Mouse (Mus musculus) liver, embryonic 13.5 days (tissue): ENCODE data around the gene Fubp1. TPM values are rescaled to one million over a fixed set of nuclear protein-coding genes. Genes with fewer than 3 reads are reported as not detected.
"Not testable (repeated sequence)": the region's sequence is repeated elsewhere in the genome, so short reads cannot be mapped to it uniquely, and the experiment has no call there.

Experiments used
- ATAC-seq: fragments of 200-750 bp; cut with Nextera tagmentation; 2 replicates; pipeline ENCODE4 v1.8.0; 2017; ENCODE audit warnings: low read depth, mild to moderate bottlenecking, moderate number of reproducible peaks, moderate library complexity
- DNase-seq: peaks from one replicate; pipeline ENCODE4 v3.0.0; 2022
- H3K27ac ChIP-seq: fragments of 300-500 bp; sonication (generic); 2 replicates; pipeline ENCODE4 v1.5.1; 2015; ENCODE audit warnings: moderate library complexity, mild to moderate bottlenecking, inconsistent platforms
- H3K27me3 ChIP-seq: fragments of 300-500 bp; sonication (generic); 2 replicates; pipeline ENCODE4 v1.6.1; 2015; ENCODE audit warnings: mild to moderate bottlenecking, inconsistent platforms
- H3K36me3 ChIP-seq: fragments of 300-500 bp; sonication (generic); 2 replicates; pipeline ENCODE4 v1.6.1; 2015; ENCODE audit warnings: mild to moderate bottlenecking, inconsistent platforms
- H3K4me1 ChIP-seq: fragments of 300-500 bp; sonication (generic); replicated peaks from 2 replicates; pipeline ENCODE4 v1.6.1; 2015; ENCODE audit warnings: inconsistent platforms
- H3K4me2 ChIP-seq: fragments of 300-500 bp; sonication (generic); 2 replicates; pipeline ENCODE4 v1.6.1; 2015; ENCODE audit warnings: inconsistent platforms, mild to moderate bottlenecking, moderate library complexity
- H3K4me3 ChIP-seq: fragments of 300-500 bp; sonication (generic); replicated peaks from 2 replicates; pipeline ENCODE4 v1.5.1; 2015; ENCODE audit warnings: mild to moderate bottlenecking, inconsistent platforms
- H3K9ac ChIP-seq: fragments of 300-500 bp; sonication (generic); 2 replicates; pipeline ENCODE4 v1.6.1; 2015; ENCODE audit warnings: mild to moderate bottlenecking, inconsistent platforms
- H3K9me3 ChIP-seq: fragments of 300-500 bp; sonication (generic); replicated peaks from 2 replicates; pipeline ENCODE4 v1.6.1; 2016; ENCODE audit warnings: inconsistent platforms
- WGBS: fragments of 180-500 bp; shearing (Covaris S2); methylation state at CpG from one replicate; pipeline ENCODE4 v1.1.7; 2015; ENCODE audit not compliant: insufficient replicate concordance; 5-methylcytosine and 5-hydroxymethylcytosine counted together
- polyA plus RNA-seq: library from polyadenylated mRNA; unstranded; fragments of >200 nt; fragmentation: Nextera tagmentation; extraction: Ambion mirVana; gene quantifications from 2 replicates; pipeline ENCODE4 v1.2.1, GENCODE M21; 2015

The Fubp1 gene
- polyA plus RNA-seq, 1 experiment from 2014 or later, result 99.4 TPM

GRCm38 (mm10) chr3:152193635-152194097 is 16.6 kb upstream of the Fubp1 start:
- H3K9ac ChIP-seq, result peak overlapping the region; percentile 88
- peak; percentile 87 for DNase-seq
- peak overlapping the region; percentile 95 for H3K27ac ChIP-seq
- no peaks in the 10 kb centered on the region for H3K27me3 ChIP-seq
- no peaks in the 10 kb centered on the region for H3K9me3 ChIP-seq
- peak overlapping the region; percentile 75 for H3K4me3 ChIP-seq
- no peaks in the 10 kb centered on the region for H3K36me3 ChIP-seq
- peak; percentile 94 for ATAC-seq
- WGBS, result under 1% methylated on average over 17 of the region's 17 CpGs
- H3K4me2 ChIP-seq, result peak overlapping the region; percentile 53
- peaks cover 47% of the 10 kb centered on the region for H3K4me1 ChIP-seq

- H3K9ac ChIP-seq, result peak overlapping the region; percentile 62
- H3K27ac ChIP-seq, result peak overlapping the region; percentile 94
- WGBS, result 15% methylated on average over 2 of the region's 2 CpGs
- H3K27me3 ChIP-seq, H3K36me3 ChIP-seq, H3K9me3 ChIP-seq: not testable (repeated sequence)
- ATAC-seq (peak; percentile 85), DNase-seq (peak; percentile 67)
- peak overlapping the region; percentile 53 for H3K4me2 ChIP-seq
- peaks cover 29% of the 10 kb centered on the region for H3K4me1 ChIP-seq
- peak overlapping the region; percentile 54 for H3K4me3 ChIP-seq
Measured at GRCm38 (mm10) chr3:152197246-152197645, 13.0 kb upstream of the Fubp1 start.

GRCm38 (mm10) chr3:152199125-152199524 is 11.1 kb upstream of the Fubp1 start:
- Histone ChIP-seq H3K9me3 (no peaks in the 10 kb centered on the region), H3K36me3 (0 out of 2 replicates have a peak, but pooled peaks cover 2% of the 10 kb centered on the region), H3K27me3 (no peaks in the 10 kb centered on the region), H3K9ac (peak overlapping the region; percentile 33; the same call in 1 of the 2 replicates), H3K27ac (peak overlapping the region; percentile 43), H3K4me1 (peaks cover 35% of the 10 kb centered on the region), H3K4me2 (peak overlapping the region; percentile 37), H3K4me3 (peak overlapping the region; percentile 23)
- DNase-seq (no peak), ATAC-seq (no peak)
- 61% methylated on average over 3 of the region's 3 CpGs for WGBS

GRCm38 (mm10) chr3:152201181-152201580 is 9.0 kb upstream of the Fubp1 start:
- no peak overlapping the region for H3K9ac ChIP-seq
- no peak for DNase-seq
- ATAC-seq, result no peak
- no peaks in the 10 kb centered on the region for H3K27me3 ChIP-seq
- peak overlapping the region; percentile 37; the same call in 1 of the 2 replicates for H3K27ac ChIP-seq
- H3K36me3 ChIP-seq, result 0 out of 2 replicates have a peak, but pooled peaks cover 2% of the 10 kb centered on the region
- H3K9me3 ChIP-seq, result no peaks in the 10 kb centered on the region
- peaks cover 38% of the 10 kb centered on the region for H3K4me1 ChIP-seq
- 86% methylated on average over 3 of the region's 3 CpGs for WGBS
- H3K4me3 ChIP-seq, result no peak overlapping the region
- no peak overlapping the region for H3K4me2 ChIP-seq

DNA sequence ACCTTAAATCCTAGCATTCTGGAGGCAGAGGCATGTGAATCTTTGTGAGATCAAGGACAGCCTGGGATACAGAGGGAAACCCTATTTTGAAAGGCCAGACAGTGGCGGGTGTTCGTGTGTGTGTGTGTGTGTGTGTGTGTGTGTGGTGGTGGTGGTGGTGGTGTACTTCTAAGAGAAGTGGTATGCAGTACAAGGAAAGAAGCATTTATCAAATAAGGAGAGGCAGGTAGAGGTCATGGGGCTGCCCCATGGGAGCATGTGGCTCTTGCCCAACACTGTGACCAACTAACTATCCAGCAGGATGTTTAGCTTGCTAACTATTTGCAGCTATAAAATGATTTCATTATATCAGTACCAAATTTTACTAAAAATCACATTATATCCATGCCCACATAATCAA is 8.6 kb upstream of the Fubp1 start:
- H3K4me3 ChIP-seq, result no peak overlapping the region
- no peak for ATAC-seq
- 0 out of 2 replicates have a peak, but pooled peaks cover 2% of the 10 kb centered on the region for H3K36me3 ChIP-seq
- H3K4me2 ChIP-seq, result no peak overlapping the region
- 84% methylated on average over 2 of the region's 2 CpGs for WGBS
- no peak for DNase-seq
- H3K27me3 ChIP-seq, result no peaks in the 10 kb centered on the region
- peaks cover 33% of the 10 kb centered on the region for H3K4me1 ChIP-seq
- H3K27ac ChIP-seq, result no peak overlapping the region; the same call in 1 of the 2 replicates
- H3K9ac ChIP-seq, result no peak overlapping the region
- H3K9me3 ChIP-seq, result no peaks in the 10 kb centered on the region

DNA sequence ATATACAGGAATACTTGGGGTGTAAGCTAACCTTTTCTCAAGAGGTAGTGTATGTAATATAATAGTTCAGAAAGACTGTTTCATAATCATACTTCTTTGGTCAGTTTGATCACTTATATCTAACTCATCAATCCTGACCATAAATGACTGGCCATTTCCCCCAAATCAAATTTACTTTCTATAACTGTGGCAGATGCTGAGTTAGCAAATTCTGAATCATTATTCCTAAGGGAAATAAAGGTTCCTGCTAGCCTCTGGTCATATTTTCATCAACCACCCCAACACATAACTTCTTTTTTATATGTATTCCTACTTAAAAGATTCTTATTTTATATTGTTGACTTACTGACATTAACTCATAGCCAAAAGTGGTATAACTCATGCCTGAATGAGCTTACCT is 7.3 kb upstream of the Fubp1 start:
- no peaks in the 10 kb centered on the region for H3K27me3 ChIP-seq
- H3K4me2 ChIP-seq, result no peak overlapping the region
- no peak for DNase-seq
- H3K27ac ChIP-seq, result no peak overlapping the region
- 0 out of 2 replicates have a peak, but pooled peaks cover 9% of the 10 kb centered on the region for H3K36me3 ChIP-seq
- ATAC-seq, result no peak
- no peaks in the 10 kb centered on the region for H3K9me3 ChIP-seq
- H3K4me1 ChIP-seq, result peaks cover 27% of the 10 kb centered on the region
- no peak overlapping the region for H3K4me3 ChIP-seq
- H3K9ac ChIP-seq, result no peak overlapping the region

DNA sequence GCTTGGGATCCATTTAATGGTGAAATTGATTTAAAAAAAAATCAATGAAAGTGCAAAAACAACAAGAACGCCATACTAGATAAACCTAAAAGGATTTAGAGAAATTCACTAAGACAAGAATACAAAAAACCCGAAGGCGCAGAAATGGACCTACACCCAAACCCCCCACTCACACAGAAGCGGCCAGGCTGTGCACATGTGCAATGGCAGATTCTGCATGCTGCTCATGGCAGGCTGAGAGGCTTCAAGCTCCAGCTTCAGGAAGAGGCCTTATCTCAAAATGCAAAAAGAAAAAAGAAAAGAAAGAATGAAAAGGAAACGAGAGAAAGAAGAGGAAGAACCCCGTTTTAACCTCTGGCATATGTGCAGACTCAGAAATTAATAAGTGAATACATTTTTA is 6.8 kb upstream of the Fubp1 start:
- H3K9me3 ChIP-seq, result no peaks in the 10 kb centered on the region
- H3K9ac ChIP-seq, result no peak overlapping the region
- no peak overlapping the region for H3K4me3 ChIP-seq
- whole genome bisulfite sequencing, result 68% methylated on average over 6 of the region's 6 CpGs
- no peaks in the 10 kb centered on the region for H3K27me3 ChIP-seq
- peaks cover 29% of the 10 kb centered on the region for H3K4me1 ChIP-seq
- DNase-seq (no peak), ATAC-seq (no peak)
- H3K27ac ChIP-seq, result no peak overlapping the region
- H3K36me3 ChIP-seq, result 0 out of 2 replicates have a peak, but pooled peaks cover 9% of the 10 kb centered on the region
- H3K4me2 ChIP-seq, result no peak overlapping the region

DNA sequence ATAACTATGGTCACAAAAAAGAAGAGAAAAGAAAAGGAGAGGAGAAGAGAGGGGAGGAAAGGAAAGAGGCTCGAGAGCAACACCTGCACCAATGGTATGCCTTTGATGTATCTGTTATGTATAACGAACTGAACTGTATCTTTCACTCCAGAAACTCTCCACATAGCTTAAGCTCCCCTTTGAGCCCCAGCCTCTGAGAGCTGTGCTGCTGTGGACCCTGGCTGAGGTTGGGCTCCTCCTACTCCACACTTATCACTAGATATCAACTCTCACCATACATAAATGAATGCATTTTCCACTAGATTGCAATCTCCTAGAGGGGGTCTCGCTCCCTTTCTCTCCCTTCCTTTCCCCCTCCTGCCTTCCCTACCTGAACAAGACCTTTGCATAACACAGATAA is 6.2 kb upstream of the Fubp1 start:
- no peak for DNase-seq
- WGBS, result 42% methylated on average over 3 of the region's 3 CpGs
- Histone ChIP-seq H3K36me3 (0 out of 2 replicates have a peak, but pooled peaks cover 9% of the 10 kb centered on the region), H3K27me3 (no peaks in the 10 kb centered on the region), H3K4me3 (no peak overlapping the region), H3K4me2 (no peak overlapping the region), H3K4me1 (peaks cover 30% of the 10 kb centered on the region), H3K27ac (no peak overlapping the region), H3K9me3 (no peaks in the 10 kb centered on the region), H3K9ac (0 out of 2 replicates have a peak overlapping the region, but pooled peaks have one; percentile 8)
- ATAC-seq, result no peak

DNA sequence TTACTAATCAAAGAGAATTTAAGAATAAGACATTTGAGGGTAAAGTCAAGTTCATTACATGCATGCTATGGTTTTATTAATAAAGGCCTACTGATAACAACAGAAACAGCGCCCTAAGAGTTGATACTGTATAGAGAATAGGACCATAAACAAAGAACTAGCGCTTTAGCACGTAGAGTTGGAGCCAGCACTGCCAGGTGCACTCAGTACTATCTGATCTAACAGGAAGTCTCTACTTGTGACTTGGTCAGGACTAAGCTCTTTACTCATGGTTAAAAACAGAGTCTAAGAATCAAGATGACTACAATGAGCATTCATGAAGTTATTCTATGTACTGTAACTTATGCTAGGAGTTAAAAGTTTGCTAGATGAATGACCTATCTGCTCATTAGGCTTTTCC is 5.6 kb upstream of the Fubp1 start:
- Histone ChIP-seq H3K9me3 (no peaks in the 10 kb centered on the region), H3K4me3 (no peak overlapping the region), H3K4me1 (peaks cover 31% of the 10 kb centered on the region), H3K9ac (0 out of 2 replicates have a peak overlapping the region, but pooled peaks have one; percentile 8), H3K27ac (no peak overlapping the region), H3K27me3 (no peaks in the 10 kb centered on the region), H3K4me2 (no peak overlapping the region), H3K36me3 (0 out of 2 replicates have a peak, but pooled peaks cover 9% of the 10 kb centered on the region)
- ATAC-seq (no peak), DNase-seq (no peak)
- WGBS, result 62% methylated on average over 3 of the region's 3 CpGs

- no peak overlapping the region for H3K27ac ChIP-seq
- peaks cover 37% of the 10 kb centered on the region for H3K4me1 ChIP-seq
- WGBS, result 89% methylated on average over 4 of the region's 4 CpGs
- no peaks in the 10 kb centered on the region for H3K9me3 ChIP-seq
- no peaks in the 10 kb centered on the region for H3K27me3 ChIP-seq
- H3K4me3 ChIP-seq, result no peak overlapping the region
- H3K4me2 ChIP-seq, result no peak overlapping the region
- ATAC-seq (no peak), DNase-seq (no peak)
- no peak overlapping the region for H3K9ac ChIP-seq
- H3K36me3 ChIP-seq, result 0 out of 2 replicates have a peak, but pooled peaks cover 7% of the 10 kb centered on the region
Measured at GRCm38 (mm10) chr3:152207156-152207555, 3.1 kb upstream of the Fubp1 start.

DNA sequence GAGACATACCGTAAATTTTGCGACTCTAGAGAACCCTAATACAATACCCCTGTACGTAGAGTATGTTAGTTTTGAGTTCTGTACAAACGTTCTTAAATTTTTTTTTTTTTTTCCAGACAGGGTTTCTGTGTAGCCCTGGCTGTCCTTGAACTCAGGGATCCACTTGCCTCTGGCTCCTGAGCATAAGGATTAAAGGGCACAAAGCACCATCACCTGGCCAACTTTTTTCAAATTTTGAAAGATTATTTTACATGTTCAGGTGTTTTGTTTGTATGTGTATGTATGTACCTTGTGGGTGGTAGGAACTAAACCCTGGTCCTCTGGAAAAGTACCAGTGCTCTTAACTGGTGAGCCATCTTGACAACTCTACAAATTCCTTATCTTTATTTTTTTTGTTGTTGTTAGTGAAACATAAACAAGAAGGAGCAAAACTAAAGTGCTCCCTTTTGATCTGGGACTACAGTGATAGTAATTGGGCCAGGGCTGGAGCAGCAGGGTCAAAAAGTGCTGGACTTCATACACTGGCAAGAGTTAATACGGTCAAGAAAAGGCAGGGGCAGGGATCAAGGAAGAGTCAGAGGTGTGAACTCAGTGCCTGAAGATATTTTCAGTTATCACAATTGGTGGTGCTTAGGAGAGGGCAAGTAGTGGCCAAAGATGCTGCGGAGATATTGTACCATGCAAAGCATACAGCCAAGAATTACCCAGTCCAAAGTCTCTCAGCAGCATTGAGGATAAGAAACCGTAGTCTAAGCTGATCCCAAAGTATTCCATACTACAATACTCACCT is 1.9 kb upstream of the Fubp1 start:
- Histone ChIP-seq H3K27ac (no peak overlapping the region; the same call in 1 of the 2 replicates), H3K36me3 (peaks cover 15% of the 10 kb centered on the region; the same call in 1 of the 2 replicates), H3K27me3 (no peaks in the 10 kb centered on the region), H3K9ac (peak overlapping the region; percentile 27; the same call in 1 of the 2 replicates), H3K4me2 (peak overlapping the region; percentile 53), H3K4me1 (peaks cover 48% of the 10 kb centered on the region), H3K9me3 (no peaks in the 10 kb centered on the region), H3K4me3 (peak overlapping the region; percentile 25)
- WGBS, result 87% methylated on average over 7 of the region's 7 CpGs
- DNase-seq (no peak), ATAC-seq (no peak)
